Mouse (Mus musculus): Measurements from ENCODE around the gene Rec8. TPM values are rescaled to one million over a fixed set of nuclear protein-coding genes. Genes with fewer than 3 reads are reported as not detected.

The Rec8 gene
- polyA plus RNA-seq, 1 experiment, result not detected

DNA sequence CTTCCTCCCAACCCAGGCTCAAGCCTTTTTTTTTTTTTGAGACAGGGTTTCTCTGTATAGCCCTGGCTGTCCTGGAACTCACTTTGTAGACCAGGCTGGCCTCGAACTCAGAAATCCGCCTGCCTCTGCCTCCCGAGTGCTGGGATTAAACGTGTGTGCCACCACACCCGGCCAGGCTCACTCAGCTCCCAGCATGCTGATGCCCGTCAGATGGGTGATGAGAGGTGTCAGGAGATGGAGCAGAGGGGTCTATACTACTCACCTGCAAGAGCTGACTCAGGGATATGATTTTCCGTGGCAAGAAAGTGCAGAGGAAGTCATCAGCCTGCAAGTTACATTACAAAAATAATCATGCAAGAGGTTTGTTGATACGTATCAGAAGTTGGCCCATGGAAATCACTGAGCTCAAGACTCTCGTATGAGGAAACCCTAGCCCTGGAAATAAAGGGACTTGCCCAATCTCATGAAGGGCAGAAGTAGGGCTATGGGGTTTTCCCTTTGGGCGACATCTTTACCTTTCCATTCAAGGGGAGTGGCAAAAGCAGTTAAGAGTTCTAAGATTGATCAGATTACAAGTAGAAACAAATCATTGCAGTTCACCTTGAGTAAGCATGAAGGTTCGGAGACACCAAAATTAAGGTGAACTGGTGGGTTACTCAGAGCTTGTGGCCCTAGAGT, 27.9 kb upstream of the Rec8 start:
- peak overlapping the region; percentile 89 for H3K4me3 ChIP-seq (ENCODE audit: insufficient read depth, poor library complexity, severe bottlenecking)
- peaks cover 22% of the 10 kb centered on the region for H3K36me3 ChIP-seq (ENCODE audit: control insufficient read depth, insufficient read depth)
- no peaks in the 10 kb centered on the region for H3K27me3 ChIP-seq (ENCODE audit: control insufficient read depth, insufficient read depth, insufficient read length)
- peak overlapping the region; percentile 74 for H3ac ChIP-seq (ENCODE audit: control insufficient read depth, insufficient read length, low read depth)
- H3K79me2 ChIP-seq (ENCODE audit: control insufficient read depth, insufficient read depth), result peaks cover 44% of the 10 kb centered on the region
- TF ChIP-seq FOSL1 (IDR thresholded peaks at IDR 0.05; ENCODE audit: insufficient read depth, low read length, poor library complexity, severe bottlenecking) (no peak), CTCF (IDR thresholded peaks at IDR 0.05; ENCODE audit: control insufficient read depth, insufficient read depth, insufficient read length) (no peak), USF1 (IDR thresholded peaks at IDR 0.05; ENCODE audit: low read depth) (no peak), MYOG (IDR thresholded peaks at IDR 0.05; ENCODE audit: control insufficient read depth, extremely low read depth, insufficient read length) (no peak), MAX (IDR thresholded peaks at IDR 0.05) (no peak), MYOD1 (IDR thresholded peaks at IDR 0.05; ENCODE audit: control insufficient read depth, insufficient read length, low read depth) (no peak), CEBPB (IDR thresholded peaks at IDR 0.05; ENCODE audit: low read depth) (no peak)
- H3K79me3 ChIP-seq (ENCODE audit: low read depth), result peaks cover 23% of the 10 kb centered on the region

DNA sequence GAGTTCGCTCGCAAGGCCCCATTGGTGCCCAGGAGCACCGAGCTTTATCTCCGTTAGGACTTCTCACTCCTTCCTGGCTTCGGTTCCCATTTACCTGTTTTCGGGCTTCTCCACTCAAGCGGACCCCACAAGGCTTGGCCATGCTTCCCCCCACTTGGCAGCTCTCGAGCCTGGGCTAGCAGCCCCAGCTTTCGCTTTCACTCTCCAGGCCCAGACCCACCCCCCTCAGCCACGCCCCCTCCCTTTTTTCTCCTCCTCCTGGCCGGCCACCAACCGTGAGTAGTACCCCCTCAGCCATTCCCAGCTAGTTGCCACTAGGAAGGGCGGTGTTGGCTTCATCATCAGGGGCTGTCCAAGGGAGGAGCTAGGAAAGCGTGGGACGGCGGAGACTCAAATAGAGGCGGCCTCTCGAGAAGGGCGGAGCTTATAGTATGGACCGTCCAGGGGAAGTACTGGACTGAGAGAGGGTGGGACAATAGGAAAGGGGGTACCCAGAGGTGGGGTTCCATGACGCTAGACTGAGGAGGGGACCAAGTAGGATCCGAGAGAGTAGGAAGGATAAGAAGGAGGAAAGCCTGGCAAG, 27.0 kb upstream of the Rec8 start, which contains the start of gene Psme2:
Gene Psme2, minus strand, starts transcription at position 366 of the 583 bp plus-strand sequence.
- Histone ChIP-seq H3ac (ENCODE audit: control insufficient read depth, insufficient read length, low read depth) (peak within 1 kb of the TSS; percentile 92), H3K79me3 (ENCODE audit: low read depth) (peaks cover 23% of the 10 kb centered on the region), H3K79me2 (ENCODE audit: control insufficient read depth, insufficient read depth) (peaks cover 44% of the 10 kb centered on the region), H3K27me3 (ENCODE audit: control insufficient read depth, insufficient read depth, insufficient read length) (no peaks in the 10 kb centered on the region), H3K36me3 (ENCODE audit: control insufficient read depth, insufficient read depth) (peaks cover 30% of the 10 kb centered on the region), H3K4me3 (ENCODE audit: insufficient read depth, poor library complexity, severe bottlenecking) (peak within 1 kb of the TSS; percentile 89)
- no peak for TF ChIP-seq MYOG (IDR thresholded peaks at IDR 0.05; ENCODE audit: control insufficient read depth, extremely low read depth, insufficient read length)
- no peak for TF ChIP-seq FOSL1 (IDR thresholded peaks at IDR 0.05; ENCODE audit: insufficient read depth, low read length, poor library complexity, severe bottlenecking)
- TF ChIP-seq CEBPB (IDR thresholded peaks at IDR 0.05; ENCODE audit: low read depth), result no peak
- no peak for TF ChIP-seq MYOD1 (IDR thresholded peaks at IDR 0.05; ENCODE audit: control insufficient read depth, insufficient read length, low read depth)
- TF ChIP-seq MAX (IDR thresholded peaks at IDR 0.05), result no peak
- no peak for TF ChIP-seq CTCF (IDR thresholded peaks at IDR 0.05; ENCODE audit: control insufficient read depth, insufficient read depth, insufficient read length)
- no peak for TF ChIP-seq USF1 (IDR thresholded peaks at IDR 0.05; ENCODE audit: low read depth)

- Histone ChIP-seq H3ac (ENCODE audit: control insufficient read depth, insufficient read length, low read depth) (peak within 1 kb of the TSS; percentile 92), H3K79me2 (ENCODE audit: control insufficient read depth, insufficient read depth) (peaks cover 44% of the 10 kb centered on the region), H3K27me3 (ENCODE audit: control insufficient read depth, insufficient read depth, insufficient read length) (no peaks in the 10 kb centered on the region), H3K36me3 (ENCODE audit: control insufficient read depth, insufficient read depth) (peaks cover 34% of the 10 kb centered on the region), H3K79me3 (ENCODE audit: low read depth) (peaks cover 23% of the 10 kb centered on the region), H3K4me3 (ENCODE audit: insufficient read depth, poor library complexity, severe bottlenecking) (peak within 1 kb of the TSS; percentile 89)
- TF ChIP-seq MYOD1 (IDR thresholded peaks at IDR 0.05; ENCODE audit: control insufficient read depth, insufficient read length, low read depth) (no peak), MAX (IDR thresholded peaks at IDR 0.05) (no peak), MYOG (IDR thresholded peaks at IDR 0.05; ENCODE audit: control insufficient read depth, extremely low read depth, insufficient read length) (no peak), CTCF (IDR thresholded peaks at IDR 0.05; ENCODE audit: control insufficient read depth, insufficient read depth, insufficient read length) (no peak), CEBPB (IDR thresholded peaks at IDR 0.05; ENCODE audit: low read depth) (no peak), USF1 (IDR thresholded peaks at IDR 0.05; ENCODE audit: low read depth) (no peak), FOSL1 (IDR thresholded peaks at IDR 0.05; ENCODE audit: insufficient read depth, low read length, poor library complexity, severe bottlenecking) (no peak)
These were observed 26.4 kb upstream of the Rec8 start, which contains the start of gene Rnf31 for GRCm38 (mm10) chr14:55591331-55591891. Rnf31 (plus strand) TSS chr14:55591708.

DNA sequence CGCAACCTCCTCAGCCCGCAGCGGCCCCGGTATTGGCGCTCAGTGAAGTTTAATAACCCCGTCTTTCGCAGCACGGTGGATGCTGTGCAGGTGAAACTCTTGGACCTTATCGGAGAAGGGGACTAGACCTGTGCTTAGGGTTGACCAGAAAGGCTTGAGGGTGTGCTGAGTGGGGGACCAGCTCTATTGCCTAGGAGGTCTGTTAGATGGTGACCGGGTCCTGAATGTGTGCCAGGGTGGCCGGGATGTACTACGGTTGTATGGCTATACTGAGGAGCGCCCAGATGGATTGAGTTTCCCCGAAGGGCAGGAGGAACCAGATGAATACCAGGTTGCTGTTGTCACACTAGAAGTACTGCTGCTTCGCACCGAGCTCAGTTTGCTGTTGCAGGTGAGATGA, 25.6 kb upstream of the Rec8 start:
- peak overlapping the region; percentile 92 for H3ac ChIP-seq (ENCODE audit: control insufficient read depth, insufficient read length, low read depth)
- TF ChIP-seq FOSL1 (IDR thresholded peaks at IDR 0.05; ENCODE audit: insufficient read depth, low read length, poor library complexity, severe bottlenecking) (no peak), MYOD1 (IDR thresholded peaks at IDR 0.05; ENCODE audit: control insufficient read depth, insufficient read length, low read depth) (no peak), CTCF (IDR thresholded peaks at IDR 0.05; ENCODE audit: control insufficient read depth, insufficient read depth, insufficient read length) (no peak), CEBPB (IDR thresholded peaks at IDR 0.05; ENCODE audit: low read depth) (no peak), USF1 (IDR thresholded peaks at IDR 0.05; ENCODE audit: low read depth) (no peak), MAX (IDR thresholded peaks at IDR 0.05) (no peak), MYOG (IDR thresholded peaks at IDR 0.05; ENCODE audit: control insufficient read depth, extremely low read depth, insufficient read length) (no peak)
- peaks cover 44% of the 10 kb centered on the region for H3K79me2 ChIP-seq (ENCODE audit: control insufficient read depth, insufficient read depth)
- H3K79me3 ChIP-seq (ENCODE audit: low read depth), result peaks cover 23% of the 10 kb centered on the region
- H3K36me3 ChIP-seq (ENCODE audit: control insufficient read depth, insufficient read depth), result peaks cover 42% of the 10 kb centered on the region
- H3K4me3 ChIP-seq (ENCODE audit: insufficient read depth, poor library complexity, severe bottlenecking), result peak overlapping the region; percentile 89
- no peaks in the 10 kb centered on the region for H3K27me3 ChIP-seq (ENCODE audit: control insufficient read depth, insufficient read depth, insufficient read length)

DNA sequence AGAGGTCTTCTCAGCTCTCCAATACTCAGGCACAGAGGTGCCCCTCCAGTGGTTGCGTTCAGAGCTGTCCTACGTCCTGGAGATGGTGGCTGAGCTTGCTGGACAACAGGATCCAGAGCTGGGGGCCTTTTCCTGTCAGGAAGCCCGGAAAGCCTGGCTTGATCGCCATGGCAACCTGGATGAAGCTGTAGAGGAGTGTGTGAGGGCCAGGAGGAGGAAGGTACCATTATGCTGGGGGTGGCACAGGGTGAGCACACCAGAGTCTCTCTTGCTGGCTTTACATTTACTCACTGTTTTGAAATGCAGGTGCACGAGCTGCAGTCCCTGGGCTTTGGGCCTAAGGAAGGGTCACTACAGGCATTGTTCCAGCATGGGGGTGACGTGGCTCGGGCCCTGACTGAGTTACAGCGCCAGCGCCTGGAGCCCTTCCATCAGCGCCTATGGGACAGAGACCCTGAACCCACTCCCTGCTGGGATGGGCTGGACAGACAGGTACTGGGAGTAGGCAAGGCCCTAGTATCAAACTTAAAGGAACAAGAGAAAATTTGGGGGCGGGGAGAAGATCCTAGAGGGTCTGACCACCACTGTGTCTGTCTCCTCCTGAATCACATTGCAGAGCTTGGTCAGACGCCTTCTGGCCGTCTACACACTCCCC, 21.7 kb upstream of the Rec8 start:
- Histone ChIP-seq H3ac (ENCODE audit: control insufficient read depth, insufficient read length, low read depth) (no peak overlapping the region), H3K36me3 (ENCODE audit: control insufficient read depth, insufficient read depth) (peaks cover 65% of the 10 kb centered on the region), H3K79me2 (ENCODE audit: control insufficient read depth, insufficient read depth) (peaks cover 28% of the 10 kb centered on the region), H3K27me3 (ENCODE audit: control insufficient read depth, insufficient read depth, insufficient read length) (no peaks in the 10 kb centered on the region), H3K79me3 (ENCODE audit: low read depth) (peaks cover 17% of the 10 kb centered on the region), H3K4me3 (ENCODE audit: insufficient read depth, poor library complexity, severe bottlenecking) (no peak overlapping the region)
- no peak for TF ChIP-seq MYOG (IDR thresholded peaks at IDR 0.05; ENCODE audit: control insufficient read depth, extremely low read depth, insufficient read length)
- TF ChIP-seq MYOD1 (IDR thresholded peaks at IDR 0.05; ENCODE audit: control insufficient read depth, insufficient read length, low read depth), result no peak
- TF ChIP-seq CTCF (IDR thresholded peaks at IDR 0.05; ENCODE audit: control insufficient read depth, insufficient read depth, insufficient read length), result no peak
- no peak for TF ChIP-seq MAX (IDR thresholded peaks at IDR 0.05)
- no peak for TF ChIP-seq CEBPB (IDR thresholded peaks at IDR 0.05; ENCODE audit: low read depth)
